Mouse (Mus musculus) lung, adult 2 months (tissue): Measurements from ENCODE around the gene Olfr832. TPM values are rescaled to one million over a fixed set of nuclear protein-coding genes. Genes with fewer than 3 reads are reported as not detected.
"Not testable (repeated sequence)": the region's sequence is repeated elsewhere in the genome, so short reads cannot be mapped to it uniquely, and the experiment has no call there.

ENCODE experiments used
- DNase-seq: peaks from one replicate; pipeline ENCODE4 v3.0.0; 2022
- H3K4me1 ChIP-seq: fragments of 200-500 bp; 2 replicates; pipeline ENCODE4 v1.6.1; 2011; ENCODE audit warnings: low read length; ENCODE audit not compliant: control insufficient read depth, insufficient read depth
- H3K4me3 ChIP-seq: fragments of 200-500 bp; replicated peaks from 2 replicates; pipeline ENCODE3; 2011; ENCODE audit warnings: low read depth, mild to moderate bottlenecking, control low read depth, low read length; ENCODE audit errors: extremely low read depth
- CTCF ChIP-seq: fragments of 200-500 bp; IDR thresholded peaks from 2 replicates; pipeline ENCODE4 v1.5.1; 2011; ENCODE audit warnings: mild to moderate bottlenecking, low read length, control low read depth; ENCODE audit not compliant: insufficient read depth
- POLR2A ChIP-seq: fragments of 200-500 bp; IDR thresholded peaks from 2 replicates; pipeline ENCODE4 v1.6.1; 2011; ENCODE audit warnings: low read depth, mild to moderate bottlenecking, control low read depth, low read length, borderline replicate concordance; ENCODE audit errors: extremely low read depth
- WGBS: fragments of 180-500 bp; shearing (Covaris S2); methylation state at CpG from one replicate; pipeline ENCODE4 v1.1.7; 2018; 5-methylcytosine and 5-hydroxymethylcytosine counted together
- polyA plus RNA-seq: library from polyadenylated mRNA; depleted of rRNA; stranded (reverse); fragments of >200 nt; gene quantifications from 2 replicates; pipeline ENCODE4 v1.2.3, GENCODE M21; 2012; rRNA removed

Olfr832 gene
- polyA plus RNA-seq = not detected in 2 replicates

GRCm38 (mm10) chr9:18936822-18937221, at the start of gene Olfr832:
Olfr832 (plus strand) TSS chr9:18937122.
- WGBS = 67% methylated on average over 2 of the region's 2 CpGs
- H3K4me1 ChIP-seq, DNase-seq, H3K4me3 ChIP-seq: not testable (repeated sequence)

GRCm38 (mm10) chr9:18907699-18908098, 29.2 kb upstream of the Olfr832 start:
- H3K4me1 ChIP-seq, H3K4me3 ChIP-seq, DNase-seq: not testable (repeated sequence)
- WGBS = 62% methylated on average over 2 of the region's 2 CpGs

- not testable (repeated sequence) for H3K4me1 ChIP-seq, DNase-seq, H3K4me3 ChIP-seq
- WGBS = 82% methylated on average over 16 of the region's 16 CpGs
Observed at GRCm38 (mm10) chr9:18927921-18928320, 9.0 kb upstream of the Olfr832 start.

DNA sequence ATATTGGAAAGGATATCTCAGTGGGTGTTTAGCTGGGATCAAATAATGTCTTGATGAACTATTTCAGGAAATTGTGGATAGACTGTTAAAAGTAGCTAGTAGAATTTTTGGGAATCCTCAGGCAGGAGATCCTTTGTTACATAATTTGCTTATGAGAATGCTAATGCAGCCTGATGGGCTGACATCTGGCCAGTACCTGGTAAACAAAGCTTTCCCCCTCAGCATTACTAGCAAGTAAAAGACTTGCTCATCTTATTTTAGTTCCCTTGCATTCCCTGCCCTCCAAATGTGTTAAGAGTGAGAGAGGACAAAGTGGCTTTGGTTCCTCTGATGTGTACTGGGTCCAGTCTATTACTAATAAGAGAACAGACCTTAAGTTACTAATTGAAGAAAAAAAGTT, 25.1 kb downstream of the Olfr832 start:
- DNase-seq = no peak
- TF ChIP-seq POLR2A (no peak), CTCF (no peak)
- no peak overlapping the region for H3K4me3 ChIP-seq
- H3K4me1 ChIP-seq = no peaks in the 10 kb centered on the region

GRCm38 (mm10) chr9:18987690-18988089, 50.8 kb downstream of the Olfr832 start, which contains the start of gene Olfr834:
Olfr834 (plus strand) TSS chr9:18987990.
- WGBS = 72% methylated on average over 3 of the region's 3 CpGs
- DNase-seq = no peak
- Histone ChIP-seq H3K4me3 (no peak within 1 kb of the TSS), H3K4me1 (no peaks in the 10 kb centered on the region)
- no peak for TF ChIP-seq POLR2A
- no peak for TF ChIP-seq CTCF

Other genes with a start within 250 kb of the Olfr832 start
- gene Olfr24, start 173.1 kb upstream of the Olfr832 start, polyA plus RNA-seq = not detected in 2 replicates
- gene Olfr828, start 117.6 kb upstream of the Olfr832 start, polyA plus RNA-seq = not detected in 2 replicates
- not detected in 2 replicates for gene Olfr829, start 82.2 kb upstream of the Olfr832 start, polyA plus RNA-seq
- not detected in 2 replicates for gene Olfr830, start 62.4 kb upstream of the Olfr832 start, polyA plus RNA-seq
- not detected in 2 replicates for gene Olfr834, start 50.9 kb downstream of the Olfr832 start, polyA plus RNA-seq
- not detected in 2 replicates for gene Olfr835, start 95.6 kb downstream of the Olfr832 start, polyA plus RNA-seq
- gene Olfr836, start 183.3 kb downstream of the Olfr832 start, polyA plus RNA-seq = not detected in 2 replicates
- gene Olfr837, start 199.2 kb downstream of the Olfr832 start, polyA plus RNA-seq = not detected in 2 replicates
- gene Olfr839-ps1, start 240.2 kb downstream of the Olfr832 start, polyA plus RNA-seq = not detected in 2 replicates